Mouse (Mus musculus): ENCODE data around the gene Znrf2.

- no peak for TF ChIP-seq CTCF (IDR thresholded peaks at IDR 0.05; ENCODE audit: low read depth)
- no peak for TF ChIP-seq EP300 (optimal IDR thresholded peaks at IDR 0.05)
Measured at GRCm38 (mm10) chr6:54786766-54787165, 29.9 kb upstream of the Znrf2 start.

All from stomach, postnatal 0 days (tissue).